Mouse (Mus musculus) adrenal gland, postnatal 10 days (tissue): ENCODE measurements around the gene Hikeshi. TPM values are rescaled to one million over a fixed set of nuclear protein-coding genes. Genes with fewer than 3 reads are reported as not detected.

Source experiments
- DNase-seq: peaks from one replicate; pipeline ENCODE4 v3.0.0; 2021; ENCODE audit warnings: mixed read lengths
- total RNA-seq, 2 experiments: library from RNA; stranded (reverse); gene quantifications; 2 replicates each; pipeline ENCODE4 v1.2.3; 2021

The Hikeshi gene
- total RNA-seq, 2 experiments from 2014 or later, result 71.6 to 83.5 TPM

GRCm38 (mm10) chr7:89913432-89914158 is 27.4 kb downstream of the Hikeshi start:
- no peak for DNase-seq

DNA sequence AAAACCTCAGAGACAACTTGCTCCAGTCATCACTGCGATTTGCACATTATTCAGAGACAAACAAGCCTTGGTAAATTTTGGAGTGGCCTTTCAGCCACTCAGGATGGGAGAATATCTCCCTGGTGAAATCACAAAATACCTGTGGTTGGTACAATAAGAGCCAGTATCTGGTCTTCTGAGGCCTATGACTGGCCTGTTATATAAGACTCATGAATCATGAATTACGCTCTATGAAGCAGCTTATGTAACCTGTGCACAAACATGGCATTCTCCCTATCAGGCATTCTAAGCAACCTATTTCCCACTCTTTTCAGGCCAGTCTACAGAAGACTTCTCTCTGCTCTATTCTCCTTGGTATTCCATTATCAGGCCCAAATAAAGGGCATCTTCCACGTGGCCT is 28.6 kb downstream of the Hikeshi start:
- DNase-seq, result no peak

- DNase-seq, result no peak
Observed at GRCm38 (mm10) chr7:89909711-89910110, 31.3 kb downstream of the Hikeshi start.

GRCm38 (mm10) chr7:89908899-89909621 is 31.9 kb downstream of the Hikeshi start:
- DNase-seq, result no peak

DNA sequence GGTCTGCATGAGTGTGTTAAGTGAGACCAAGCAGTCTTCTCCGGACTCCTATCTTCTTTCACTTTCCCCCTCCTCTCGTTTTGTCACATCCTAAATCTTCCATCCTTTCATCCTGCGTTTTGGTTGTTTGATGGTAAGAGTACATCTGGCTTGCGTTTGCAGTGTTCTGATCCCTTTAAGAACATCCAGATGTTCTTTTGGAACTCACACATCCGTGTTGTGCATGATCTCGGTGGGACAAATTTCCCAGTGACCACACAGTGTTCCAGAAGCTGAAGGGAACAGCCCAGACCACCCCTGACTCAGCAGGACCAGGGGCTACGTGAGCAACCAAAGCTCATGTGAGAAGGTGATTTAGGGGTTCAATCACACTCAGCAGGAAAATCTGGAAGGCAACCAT is 32.6 kb downstream of the Hikeshi start:
- no peak for DNase-seq

DNA sequence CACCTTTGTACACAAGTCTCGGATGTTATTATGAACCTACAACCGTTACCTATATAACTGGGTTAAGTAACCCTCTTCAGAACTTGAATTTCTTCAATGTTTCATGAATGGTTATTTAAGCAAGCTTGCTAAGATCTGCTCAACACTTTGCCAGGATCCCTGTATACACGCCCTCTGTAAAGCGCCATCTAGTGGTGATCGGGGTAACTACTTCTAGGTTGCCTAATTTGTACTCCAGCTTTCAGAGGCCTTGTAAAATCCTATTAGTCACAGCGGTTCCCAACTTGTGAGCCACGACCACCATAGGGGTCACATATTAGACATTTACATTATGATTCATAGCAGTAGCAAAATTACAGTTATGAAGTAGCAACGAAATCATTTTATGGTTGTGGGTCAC is 33.1 kb downstream of the Hikeshi start:
- DNase-seq, result peak; percentile 88

- peak; percentile 20 for DNase-seq
Observed at GRCm38 (mm10) chr7:89903442-89904343, 37.3 kb downstream of the Hikeshi start, which contains the start of gene Ccdc81. Ccdc81 (minus strand) TSS chr7:89903629.

DNA sequence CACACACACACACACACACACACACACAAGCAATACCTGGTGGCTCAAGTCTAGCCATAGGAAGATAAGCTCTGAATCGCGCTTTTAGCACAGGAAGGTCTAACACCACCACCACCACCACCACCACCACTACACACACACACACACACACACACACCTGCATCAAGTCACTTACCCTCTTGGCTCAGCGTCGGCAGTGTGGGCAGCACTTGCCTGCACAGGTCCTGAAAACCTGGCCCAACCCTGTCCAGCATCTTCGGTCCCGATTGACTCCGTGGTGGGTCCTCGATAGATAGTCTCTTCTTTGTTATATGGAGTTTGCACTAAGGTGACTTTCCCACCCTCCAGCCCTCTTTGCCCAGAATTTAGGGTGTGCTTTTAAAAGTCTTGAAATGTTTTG is 38.0 kb downstream of the Hikeshi start:
- DNase-seq, result no peak

DNA sequence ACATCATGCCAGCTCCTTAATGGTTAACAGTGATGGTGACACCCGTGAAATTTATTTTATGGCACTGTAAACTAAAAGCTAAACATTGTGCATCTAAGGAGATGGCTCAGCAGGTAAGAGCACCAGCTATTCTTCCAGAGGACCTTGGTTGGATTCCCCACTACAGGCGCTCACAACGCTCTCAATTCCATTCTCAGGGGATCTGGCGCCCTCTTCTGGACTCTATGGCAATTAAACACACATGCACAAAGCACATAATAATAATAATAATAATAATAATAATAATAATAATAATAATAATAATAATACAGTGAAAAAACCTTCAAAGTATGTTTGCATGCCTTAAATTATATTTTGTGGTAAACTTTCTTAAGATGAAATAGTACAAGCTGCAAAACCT is 49.1 kb downstream of the Hikeshi start:
- DNase-seq, result peak; percentile 57

GRCm38 (mm10) chr7:89891412-89891811 is 49.6 kb downstream of the Hikeshi start:
- DNase-seq, result no peak

DNA sequence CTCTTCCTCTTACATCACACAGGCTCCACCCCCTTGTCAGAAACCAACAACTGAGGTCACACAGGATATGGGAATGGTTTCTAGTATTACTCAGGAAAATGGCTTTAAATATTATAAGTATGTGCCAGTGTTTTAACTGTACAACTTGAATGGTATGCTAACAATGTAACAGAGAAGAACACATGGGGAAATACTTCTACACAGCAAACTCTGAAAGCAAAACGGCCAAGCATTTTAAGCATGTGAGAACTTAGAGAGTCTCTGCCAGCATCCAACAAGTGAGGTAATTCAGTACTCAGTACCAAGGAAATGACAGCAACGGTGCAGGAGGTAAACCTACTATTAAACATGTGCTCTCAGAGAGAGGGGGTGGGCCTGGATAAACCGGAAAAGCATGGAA is 56.5 kb downstream of the Hikeshi start:
- no peak for DNase-seq

DNA sequence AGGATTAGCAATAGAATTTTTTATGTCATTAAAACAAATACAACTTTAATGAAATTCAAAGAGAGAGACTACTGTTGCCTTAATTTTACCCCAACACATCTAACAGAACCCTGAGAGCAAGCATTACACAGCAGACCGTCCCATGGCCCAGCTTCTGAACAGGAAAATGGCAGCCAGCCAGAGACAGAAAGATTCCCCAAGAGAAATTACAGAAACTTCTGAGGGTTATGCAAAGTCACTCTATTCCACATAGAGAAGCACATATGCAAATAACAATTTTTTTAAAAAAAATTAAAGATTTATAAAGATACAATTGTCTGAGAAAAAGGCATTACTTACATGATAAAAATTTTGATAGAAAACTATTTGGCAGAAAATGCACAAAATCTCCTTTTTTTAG is 61.3 kb downstream of the Hikeshi start:
- peak; percentile 46 for DNase-seq

Other genes starting within 250 kb of the Hikeshi start
- gene Ccdc81, start 37.6 kb downstream of the Hikeshi start, total RNA-seq, result under 1 TPM in 1 of 2 experiments, not detected in 1; 0.21 TPM
- gene Eed, start 39.8 kb upstream of the Hikeshi start, total RNA-seq, result 10 to 100 TPM; 46.0 to 52.6 TPM
- gene Picalm, start 189.0 kb upstream of the Hikeshi start, total RNA-seq, result 100 to 1,000 TPM; 207 to 219 TPM